Mouse (Mus musculus) lung, postnatal 0 days (tissue): ENCODE measurements at regions not wholly inside any gene's neighbourhood (a gene's known extent, or its start where the extent isn't known, plus 50 kb on each side); places are given as distances from the start of the nearest gene placed in this dataset.

Experiments used
- CTCF ChIP-seq: IDR thresholded peaks from 2 replicates; pipeline ENCODE4 v1.5.1; 2016; ENCODE audit warnings: antibody characterized with exemption, mild to moderate bottlenecking
- EP300 ChIP-seq: IDR thresholded peaks from 2 replicates; pipeline ENCODE4 v1.6.1; 2016; ENCODE audit warnings: antibody characterized with exemption, mild to moderate bottlenecking, control low read depth

- TF ChIP-seq EP300 (no peak), CTCF (no peak)
These were observed 106.7 kb upstream of the Foxn2 start for GRCm38 (mm10) chr17:88333816-88334215.
